ENCODE assay signal across 33 mouse cellular contexts in genomic region chr7:135544321-135544720, GRCm38 (mm10). TPM values are rescaled to one million over a fixed set of nuclear protein-coding genes. Genes with fewer than 3 reads are reported as not detected.
DNase-seq lines count a peak whose midpoint lies in the region; TF ChIP-seq lines count a peak whose summit lies in the region.
"Had no signal": no experiment of that assay in that cellular context is flagged by ENCODE, and none has a peak within 500 bp of the region (broad histone marks: within the 10 kb centered on the region; RNA-seq: fewer than 3 reads in every experiment).

No protein-coding gene starts in this region.

- no peak for TF ChIP-seq CTCF in layer of hippocampus, adult 2 months (conservative IDR thresholded peaks at IDR 0.05)
- no peak for TF ChIP-seq CTCF in testis, adult 2 months (IDR thresholded peaks at IDR 0.05; ENCODE audit: control insufficient read depth, insufficient read depth, insufficient replicate concordance, low read depth, low read length)

- no peak for DNase-seq in layer of hippocampus, adult 2 months (ENCODE audit: low spot score in 2 of 2)
- no peak for DNase-seq in layer of hippocampus, adult 8-10 months (ENCODE audit: low spot score in 2 of 2)
- no peak for DNase-seq in testis, postnatal 10 days (ENCODE audit: low spot score)
- peak; percentile 48 for DNase-seq in adrenal gland, postnatal 14 days
- DNase-seq in testis, postnatal 14 days (ENCODE audit: low spot score) = peak; percentile 57
- DNase-seq in layer of hippocampus, adult 11-12 months (ENCODE audit: low spot score) = no peak
- DNase-seq in spleen, postnatal 14 days (ENCODE audit: low spot score in 2 of 2) = no peak
- DNase-seq: B cell, adult 2 months; cerebellum, adult 11-12 months; cerebellum, adult 8-10 months; cerebellum, postnatal 10 days; cerebellum, postnatal 36 days; embryo, embryonic 11 days; gastrocnemius, postnatal 25 days; heart, adult 18-20 months; heart, postnatal 10 days; heart, postnatal 36 days had no signal

- no peaks in the 10 kb centered on the region for H3K27me3 ChIP-seq in testis, adult 2 months (ENCODE audit: control insufficient read depth, insufficient read depth, low read length)
- H3K27me3 ChIP-seq: CH12.LX, Patski had no signal

- H3K4me1 ChIP-seq in testis, adult 2 months (ENCODE audit: control insufficient read depth, insufficient read depth, low read length) = peaks cover 5% of the 10 kb centered on the region; the same call in 1 of the 2 replicates
- H3K4me1 ChIP-seq: forebrain, embryonic 12.5 days; forebrain, embryonic 15.5 days; heart, embryonic 12.5 days; heart, embryonic 15.5 days had no signal

- peak overlapping the region; percentile 62; the same call in 1 of the 2 replicates for H3K27ac ChIP-seq in layer of hippocampus, adult 2 months
- H3K27ac ChIP-seq in testis, adult 2 months (ENCODE audit: control insufficient read depth, insufficient read depth, low read depth, low read length) = peak overlapping the region; percentile 26; the same call in 1 of the 2 replicates
- H3K27ac ChIP-seq: embryonic facial prominence, embryonic 10.5 days; embryonic facial prominence, embryonic 13.5 days; forebrain, embryonic 12.5 days; forebrain, embryonic 15.5 days; heart, embryonic 15.5 days; hindbrain, embryonic 12.5 days; hindbrain, embryonic 15.5 days had no signal

- no peaks in the 10 kb centered on the region for H3K36me3 ChIP-seq in testis, adult 2 months (ENCODE audit: control insufficient read depth, insufficient read depth, low read length)
- H3K36me3 ChIP-seq: embryonic facial prominence, embryonic 10.5 days; embryonic facial prominence, embryonic 13.5 days; forebrain, embryonic 12.5 days; forebrain, embryonic 15.5 days; heart, embryonic 12.5 days; heart, embryonic 15.5 days; hindbrain, embryonic 12.5 days; hindbrain, embryonic 15.5 days had no signal

- no peak overlapping the region for H3K4me3 ChIP-seq in layer of hippocampus, adult 2 months
- H3K4me3 ChIP-seq in testis, adult 2 months (ENCODE audit: control insufficient read depth, low read depth, low read length) = no peak overlapping the region
- H3K4me3 ChIP-seq: embryonic facial prominence, embryonic 10.5 days; embryonic facial prominence, embryonic 13.5 days; erythroblast, embryonic 14.5 days; forebrain, embryonic 12.5 days; forebrain, embryonic 15.5 days; heart, embryonic 12.5 days; heart, embryonic 15.5 days; hindbrain, embryonic 12.5 days; hindbrain, embryonic 15.5 days had no signal

- no peak for TF ChIP-seq POLR2A in testis, adult 2 months (IDR thresholded peaks at IDR 0.05; ENCODE audit: control insufficient read depth, low read depth, low read length)

RNA-seq across cellular contexts. Expression of gene Ptpre, which starts 7.0 kb away (rescaled TPM):
- 10 to 100 TPM; 50.7 to 51.4 TPM for total RNA-seq in layer of hippocampus, adult 2 months (2021)
- total RNA-seq in layer of hippocampus, adult 8-10 months (2022) = 10 to 100 TPM; 49.5 to 52.8 (median 51.5) TPM
- 5.4 and 7.2 TPM in 2 replicates for polyA plus RNA-seq in testis, adult 2 months (2012; rRNA removed)
- total RNA-seq in adrenal gland, postnatal 14 days (2021) = 4.4 and 8.0 TPM in 2 replicates

RNA-seq across cellular contexts. Expression of gene Clrn3, which starts 15.9 kb away (rescaled TPM):
- total RNA-seq in layer of hippocampus, adult 2 months (2021) = not detected
- total RNA-seq in layer of hippocampus, adult 8-10 months (2022) = not detected
- not detected in 2 replicates for polyA plus RNA-seq in testis, adult 2 months (2012; rRNA removed)
- total RNA-seq in adrenal gland, postnatal 14 days (2021) = not detected in 2 replicates
- total RNA-seq: CH12.LX; gastrocnemius, adult 8-10 months; gastrocnemius, postnatal 25 days; heart, adult 18-20 months; heart, postnatal 10 days; heart, postnatal 36 days had no signal
- polyA plus RNA-seq: brain, embryonic 14.5 days; cortical plate, adult 2 months; embryonic facial prominence, embryonic 10.5 days; embryonic facial prominence, embryonic 13.5 days; erythroblast, embryonic 14.5 days; forebrain, embryonic 12.5 days; forebrain, embryonic 15.5 days; G1E; heart, embryonic 12.5 days; heart, embryonic 15.5 days; hindbrain, embryonic 12.5 days; hindbrain, embryonic 15.5 days; Patski had no signal

Comparison
In these comparisons a context has a peak if more than half of its experiments do, and no peak if none do; other contexts are left out.
1. DNase-seq: peak in adrenal gland, postnatal 14 days (single experiment) and testis, postnatal 14 days (single experiment); none in layer of hippocampus, adult 2 months (0 of 2), layer of hippocampus, adult 8-10 months (0 of 2), testis, postnatal 10 days (single experiment), layer of hippocampus, adult 11-12 months (single experiment) and spleen, postnatal 14 days (0 of 2).